Mouse (Mus musculus) ES-E14 (cell line): ENCODE results near the gene Ucp3.

ENCODE experiments used
- CHD2 ChIP-seq: IDR thresholded peaks from 2 replicates; pipeline ENCODE4 v1.6.1; 2014; ENCODE audit warnings: mild to moderate bottlenecking, low read depth, low read length, inconsistent platforms
- HCFC1 ChIP-seq: IDR thresholded peaks from 2 replicates; pipeline ENCODE4 v1.6.1; 2012; ENCODE audit warnings: low read length, inconsistent platforms, borderline replicate concordance; ENCODE audit not compliant: insufficient read depth
- MAFK ChIP-seq: IDR thresholded peaks from 2 replicates; pipeline ENCODE4 v1.6.1; 2014; ENCODE audit warnings: mild to moderate bottlenecking, low read depth, low read length, inconsistent platforms; ENCODE audit not compliant: insufficient read depth
- ZNF384 ChIP-seq: IDR thresholded peaks from 2 replicates; pipeline ENCODE4 v1.6.1; 2012; ENCODE audit warnings: low read depth, low read length, inconsistent platforms

DNA sequence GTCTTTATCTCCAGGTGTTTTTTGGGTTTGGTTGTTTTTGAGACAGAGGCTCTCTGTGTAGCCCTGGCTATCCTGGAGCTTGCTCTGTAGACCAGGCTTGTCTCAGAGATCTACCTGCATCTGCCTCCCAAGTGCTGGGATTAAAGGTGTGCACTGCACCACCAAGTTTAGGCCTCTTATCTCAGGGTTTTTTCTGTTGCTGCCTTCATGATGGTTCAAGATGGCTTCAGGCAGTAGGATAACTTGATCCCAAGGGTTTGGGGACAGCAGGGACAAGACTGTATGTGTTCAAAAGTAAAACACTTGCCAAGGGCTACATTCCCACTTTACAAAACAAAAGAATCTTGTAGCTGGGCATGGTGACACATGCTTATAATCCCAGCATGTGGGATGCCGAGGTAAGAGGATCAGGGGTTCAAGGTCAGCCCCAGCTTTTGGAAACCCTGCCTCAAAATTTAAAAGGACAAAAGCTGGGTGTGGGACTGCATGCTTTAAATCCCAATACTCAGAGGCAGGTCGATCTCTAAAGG is 29.1 kb downstream of the Ucp3 start:
- TF ChIP-seq ZNF384 (no peak), CHD2 (0 out of 2 replicates have a peak, but pooled peaks have one; percentile 22), HCFC1 (no peak), MAFK (no peak)
